Mouse (Mus musculus): Measurements from ENCODE around the gene Hdac1.

DNA sequence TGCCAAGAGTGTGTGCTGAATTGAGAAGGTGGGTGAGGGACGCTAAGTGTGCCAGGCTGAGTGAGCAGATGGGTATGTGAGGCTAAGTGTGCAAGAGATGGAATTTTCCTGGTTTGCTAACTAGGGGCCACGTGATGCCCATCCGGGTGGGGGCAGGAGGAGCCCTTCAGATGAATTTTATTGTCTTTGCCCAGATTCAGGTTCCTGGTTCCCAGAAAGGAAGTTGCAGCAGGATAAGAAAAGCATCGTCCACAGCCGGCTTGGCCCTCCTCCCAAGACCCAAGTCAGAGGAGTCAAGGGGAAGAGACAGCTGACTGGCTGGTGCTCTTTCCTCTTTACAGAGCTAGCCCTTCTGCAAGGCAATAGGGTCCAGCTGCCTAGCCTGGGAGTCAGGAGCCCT lies 36.0 kb upstream of the Hdac1 start, which contains the start of gene Fam167b:
- TF ChIP-seq CTCF (IDR thresholded peaks at IDR 0.05; ENCODE audit: extremely low read depth, insufficient read depth, insufficient read length, insufficient replicate concordance) = no peak
- TF ChIP-seq POLR2A (IDR thresholded peaks at IDR 0.05; ENCODE audit: low read depth, low read length) = no peak
